Mouse (Mus musculus) embryo, embryonic 11.5 days (tissue): ENCODE data around the gene Rps6kb2.
"Not testable (repeated sequence)": the region's sequence is repeated elsewhere in the genome, so short reads cannot be mapped to it uniquely, and the experiment has no call there.

Source experiments
- DNase-seq: peaks from one replicate; pipeline ENCODE4 v3.0.0-alpha.2; 2012; ENCODE audit warnings: low read depth, low spot score

Gene Rps6kb2

GRCm38 (mm10) chr19:4142416-4143173 is 20.6 kb downstream of the Rps6kb2 start:
- DNase-seq, result no peak

GRCm38 (mm10) chr19:4140147-4140546 is 23.0 kb downstream of the Rps6kb2 start:
- DNase-seq, result no peak

GRCm38 (mm10) chr19:4139446-4139845 is 23.7 kb downstream of the Rps6kb2 start, which contains the start of gene Gpr152:
Gene Gpr152, plus strand, starts transcription at chr19:4139787.
- DNase-seq, result no peak

DNA sequence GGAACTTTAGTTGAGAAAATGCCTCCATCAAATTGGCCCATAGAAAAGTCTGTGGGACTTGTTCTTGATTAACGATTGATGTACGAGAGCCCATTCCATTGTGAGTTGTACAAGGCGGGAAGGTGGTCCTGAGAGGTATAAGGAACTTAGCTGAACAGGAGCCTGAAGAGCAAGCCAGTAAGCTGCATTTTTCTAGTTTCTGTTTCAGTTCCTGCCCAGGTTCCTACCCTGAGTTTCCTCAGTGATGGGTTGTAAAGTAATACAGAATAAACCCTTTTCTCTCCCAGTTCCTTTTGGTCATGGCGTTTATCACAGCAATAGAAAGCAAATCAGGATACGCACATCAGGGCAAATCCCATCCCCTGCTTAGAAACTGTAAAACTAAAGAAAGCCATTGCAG is 25.2 kb downstream of the Rps6kb2 start:
- no peak for DNase-seq

DNA sequence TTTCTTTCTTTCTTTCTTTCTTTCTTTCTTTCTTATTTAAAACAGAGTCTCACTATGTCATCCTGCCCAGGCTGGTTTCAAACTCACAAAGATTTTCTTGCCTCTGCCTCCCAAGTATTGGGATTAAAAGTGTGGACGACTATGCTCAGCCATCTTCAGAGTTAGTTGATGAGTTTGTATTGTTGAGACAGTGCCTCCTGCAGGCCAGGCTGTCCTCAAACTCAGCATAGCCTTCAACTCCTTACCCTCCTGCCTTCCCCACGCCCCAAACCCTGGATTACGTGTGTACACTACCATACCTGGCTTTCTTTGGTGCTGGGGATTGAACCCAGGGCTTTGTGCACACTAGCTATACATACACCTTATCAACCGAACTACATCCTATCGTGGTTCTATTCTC is 26.7 kb downstream of the Rps6kb2 start:
- DNase-seq, result no peak

DNA sequence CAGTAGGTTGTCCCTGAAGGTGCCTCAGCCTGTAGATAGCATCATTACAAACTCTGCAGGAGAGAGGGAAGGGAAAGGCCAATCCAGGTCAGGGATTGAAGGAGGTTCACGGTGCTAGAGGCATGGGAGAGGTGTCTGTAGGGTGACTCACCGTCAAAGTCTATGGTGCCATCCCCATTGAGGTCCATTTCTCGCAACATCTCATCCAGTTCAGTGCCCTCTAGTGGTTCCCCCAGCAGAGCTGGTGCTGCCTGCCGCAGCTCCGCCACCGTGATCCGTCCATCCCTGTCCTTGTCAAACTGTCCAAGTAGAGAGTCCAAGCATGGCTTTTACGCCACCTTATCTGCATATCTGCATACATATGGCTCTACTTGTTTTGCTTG is 27.2 kb downstream of the Rps6kb2 start:
- DNase-seq, result not testable (repeated sequence)

DNA sequence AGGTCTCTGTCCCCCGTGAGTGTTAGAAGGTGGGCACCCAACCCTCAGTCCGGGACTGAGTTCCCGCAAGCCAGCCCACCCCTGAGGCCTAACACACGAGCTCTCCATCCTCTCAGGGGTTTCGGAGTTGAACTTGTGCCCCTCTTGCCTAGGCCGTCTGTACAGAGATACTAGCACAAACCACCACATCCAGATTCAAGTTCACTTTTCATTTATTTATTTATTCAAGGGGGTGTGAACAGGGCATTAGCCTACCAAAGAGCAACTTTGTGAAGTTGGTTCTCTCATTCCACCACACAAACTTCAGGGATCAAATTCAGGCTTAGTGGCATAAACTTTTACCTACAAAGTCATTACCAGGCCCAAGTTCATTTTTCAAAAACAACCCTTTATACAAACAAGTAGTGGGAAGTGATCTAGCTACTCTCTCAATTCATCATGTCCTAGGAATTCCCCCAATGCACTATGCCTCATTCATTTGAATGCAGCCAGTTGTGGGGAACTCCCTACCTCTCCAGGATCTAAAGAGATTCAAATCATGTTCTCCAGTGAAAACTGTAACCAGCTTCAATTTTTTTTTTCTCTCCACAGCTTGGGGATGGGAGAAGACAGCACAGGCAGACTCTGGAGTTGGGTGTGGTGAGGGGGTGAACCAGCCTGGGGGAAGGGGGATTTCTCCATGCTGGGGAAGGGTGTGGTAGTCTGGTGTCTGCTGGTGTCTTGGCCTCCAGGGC is 27.8 kb downstream of the Rps6kb2 start:
- DNase-seq, result not testable (repeated sequence)

DNA sequence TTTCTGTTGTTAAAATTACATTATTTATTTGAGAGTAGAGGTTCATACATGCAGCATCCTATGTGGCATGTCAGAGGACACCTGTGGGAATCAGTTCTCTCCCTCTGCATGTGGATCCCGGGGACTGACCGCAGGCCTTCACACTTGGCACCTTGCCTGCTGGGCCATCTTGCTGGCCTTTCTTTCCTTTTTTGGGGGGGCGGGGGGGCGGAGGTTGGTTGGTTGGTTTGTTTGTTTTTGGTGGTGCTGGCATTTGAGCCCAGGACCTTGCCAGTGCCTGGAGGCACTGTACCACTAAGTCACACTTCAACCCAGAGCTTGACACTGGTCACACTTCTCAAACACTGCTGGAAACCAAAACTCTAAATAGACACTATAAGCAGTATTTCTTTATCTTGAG is 28.8 kb downstream of the Rps6kb2 start:
- DNase-seq, result no peak

- no peak for DNase-seq
Measured at GRCm38 (mm10) chr19:4131768-4132167, 31.4 kb downstream of the Rps6kb2 start.

- DNase-seq, result no peak
Measured at GRCm38 (mm10) chr19:4131075-4131474, 32.1 kb downstream of the Rps6kb2 start.

- DNase-seq, result no peak
Measured at GRCm38 (mm10) chr19:4130106-4130505, 33.0 kb downstream of the Rps6kb2 start.

GRCm38 (mm10) chr19:4129462-4129861 is 33.7 kb downstream of the Rps6kb2 start:
- DNase-seq, result no peak

GRCm38 (mm10) chr19:4126759-4127495 is 36.2 kb downstream of the Rps6kb2 start:
- DNase-seq, result no peak

- peak; percentile 94 for DNase-seq
Measured at GRCm38 (mm10) chr19:4125741-4126696, 37.1 kb downstream of the Rps6kb2 start, which contains the start of gene Aip. Gene Aip, minus strand, starts transcription at chr19:4125858.

DNA sequence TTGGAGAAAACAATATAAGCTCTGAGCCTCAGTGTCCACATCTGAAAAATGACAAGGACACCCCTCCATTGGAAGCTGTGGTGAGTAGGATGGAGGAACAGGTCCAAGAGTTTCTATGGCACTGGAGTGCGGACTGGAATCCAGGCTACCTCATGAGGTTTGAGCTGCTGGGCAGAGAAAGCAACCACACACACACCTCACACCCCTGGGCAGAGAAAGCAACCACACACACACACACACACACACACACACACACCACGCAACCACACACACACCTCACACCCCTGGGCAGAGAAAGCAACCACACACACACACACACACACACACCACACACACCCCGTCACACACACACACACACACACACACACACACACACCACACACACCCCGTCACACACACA is 37.9 kb downstream of the Rps6kb2 start:
- DNase-seq, result not testable (repeated sequence)

- no peak for DNase-seq
Measured at GRCm38 (mm10) chr19:4124432-4124831, 38.7 kb downstream of the Rps6kb2 start.

DNA sequence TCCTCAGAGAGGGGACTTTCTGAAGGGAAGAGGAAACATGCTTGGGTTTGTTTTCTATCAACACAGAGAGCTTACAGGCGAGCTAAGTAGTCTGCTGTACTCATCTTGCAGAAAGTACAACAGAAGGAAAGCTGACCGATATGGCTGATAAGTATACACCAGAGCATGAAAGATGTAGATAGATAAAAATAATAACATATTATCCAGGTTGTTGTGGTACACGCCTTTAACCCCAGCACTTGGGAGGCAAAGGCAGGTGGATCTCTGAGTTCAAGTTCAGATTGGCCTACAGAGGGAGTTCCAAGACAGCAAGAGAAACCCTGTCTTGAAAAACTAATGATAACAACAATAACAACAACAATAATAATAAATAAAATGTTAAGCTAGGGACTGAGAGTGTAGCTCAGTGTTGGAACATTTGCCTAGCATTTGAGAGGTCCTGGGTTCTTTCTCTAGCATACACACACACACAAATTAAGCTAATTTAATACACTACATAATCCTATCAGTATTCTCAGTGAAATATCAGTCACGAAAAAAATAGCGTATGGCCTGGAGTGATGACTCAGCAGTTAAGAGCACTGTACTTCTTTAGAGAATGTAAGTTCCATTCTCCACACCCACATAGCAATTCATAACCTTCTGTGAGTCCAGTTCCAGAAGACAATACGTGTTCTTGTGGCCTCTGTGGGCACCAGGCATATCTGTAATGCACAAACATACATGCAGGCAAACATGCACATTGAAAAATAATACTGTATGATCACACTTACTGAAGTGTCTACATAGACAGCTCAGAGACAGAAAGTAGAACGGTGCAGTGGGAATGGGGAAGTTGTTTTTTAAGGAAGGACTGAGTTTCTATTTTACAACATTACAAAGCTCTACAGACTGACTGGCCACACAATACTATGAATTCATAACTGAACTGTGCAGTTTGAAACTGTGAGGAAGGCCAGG is 40.5 kb downstream of the Rps6kb2 start:
- DNase-seq, result no peak

GRCm38 (mm10) chr19:4121896-4122295 is 41.3 kb downstream of the Rps6kb2 start:
- not testable (repeated sequence) for DNase-seq

DNA sequence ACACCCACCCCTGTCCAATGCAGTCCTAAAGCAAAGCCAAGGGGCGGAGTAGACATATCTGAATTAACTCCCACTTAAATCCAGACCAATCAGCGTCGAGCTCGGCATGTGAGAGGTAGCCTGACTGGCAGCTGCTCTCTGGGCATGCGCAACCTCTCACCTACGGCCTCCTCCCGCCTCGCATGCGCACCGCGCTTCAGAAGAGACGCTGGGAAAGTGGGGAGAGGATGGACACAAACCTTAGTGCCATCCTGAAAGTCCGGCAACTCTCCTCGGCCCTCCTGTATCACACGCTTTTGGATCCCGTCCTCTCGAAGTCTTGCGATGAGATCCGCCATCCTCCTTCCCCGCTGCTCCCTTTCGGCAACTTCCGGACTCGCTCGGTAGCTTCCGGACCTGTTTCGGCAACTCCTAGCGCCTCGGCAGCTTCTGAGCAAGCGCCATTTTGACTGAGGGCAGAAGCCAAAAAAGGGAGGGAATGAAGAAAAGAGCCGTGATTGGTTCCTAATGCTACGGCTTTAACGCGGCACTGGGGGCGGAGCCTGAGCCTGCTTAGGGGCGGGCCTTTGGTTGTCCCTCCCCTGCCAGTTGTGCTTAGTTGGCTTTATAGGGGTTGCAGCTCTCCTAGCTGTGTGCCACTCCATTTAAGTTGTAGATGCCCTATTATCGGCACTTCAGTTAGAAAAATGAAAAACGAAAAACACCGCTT is 41.9 kb downstream of the Rps6kb2 start:
- DNase-seq, result peak; percentile 96
